Mouse (Mus musculus) ovary, adult 18-20 months (tissue): ENCODE data around the gene Uqcrfs1.

Experiments
- DNase-seq: peaks from one replicate; pipeline ENCODE4 v3.0.0; 2022; ENCODE audit warnings: low spot score, mixed read lengths

Uqcrfs1 gene

DNA sequence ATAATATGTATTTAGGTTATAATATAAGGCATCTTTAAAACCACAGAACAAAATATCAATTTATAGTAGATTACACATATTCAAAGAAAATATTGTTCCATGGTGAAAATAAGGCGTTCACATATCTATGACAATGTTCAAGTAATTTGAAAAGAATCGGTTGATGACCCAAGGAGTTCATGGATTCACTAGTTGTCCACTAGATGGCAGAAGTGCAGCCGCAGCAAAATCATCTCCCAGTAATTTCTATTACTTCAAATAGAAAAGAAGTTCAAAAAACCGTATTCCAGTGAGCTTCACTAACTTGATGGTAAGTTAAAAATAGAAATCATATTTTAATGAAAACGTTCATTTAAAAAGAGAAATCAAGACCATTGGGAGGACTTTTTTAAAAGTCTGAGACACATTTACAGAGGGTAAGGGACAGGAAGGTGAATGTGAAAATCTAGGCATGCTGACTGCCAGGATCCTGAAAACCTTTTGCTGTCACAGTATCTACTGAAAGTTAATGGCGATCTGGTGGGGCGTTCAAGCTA is 43.2 kb downstream of the Uqcrfs1 start:
- DNase-seq, result no peak
